Mouse (Mus musculus): ENCODE measurements around the gene Rdh16.

GRCm38 (mm10) chr10:127776011-127776410 is 24.9 kb upstream of the Rdh16 start, which contains the start of gene Rdh9:
- no peak for TF ChIP-seq CTCF (IDR thresholded peaks at IDR 0.05; ENCODE audit: low read depth)
- TF ChIP-seq EP300 (optimal IDR thresholded peaks at IDR 0.05): no peak
